Mouse (Mus musculus) liver, adult 2 months (tissue): Measurements from ENCODE around the gene B3gnt2.

Experiments
- CTCF ChIP-seq: fragments of 200-500 bp; IDR thresholded peaks from 2 replicates; pipeline ENCODE4 v1.5.1; 2011; ENCODE audit warnings: low read depth, low read length, control low read depth
- POLR2A ChIP-seq: fragments of 200-500 bp; IDR thresholded peaks from 2 replicates; pipeline ENCODE4 v1.6.1; 2011; ENCODE audit warnings: low read length, control low read depth; ENCODE audit not compliant: insufficient read depth; ENCODE audit errors: extremely low read depth

DNA sequence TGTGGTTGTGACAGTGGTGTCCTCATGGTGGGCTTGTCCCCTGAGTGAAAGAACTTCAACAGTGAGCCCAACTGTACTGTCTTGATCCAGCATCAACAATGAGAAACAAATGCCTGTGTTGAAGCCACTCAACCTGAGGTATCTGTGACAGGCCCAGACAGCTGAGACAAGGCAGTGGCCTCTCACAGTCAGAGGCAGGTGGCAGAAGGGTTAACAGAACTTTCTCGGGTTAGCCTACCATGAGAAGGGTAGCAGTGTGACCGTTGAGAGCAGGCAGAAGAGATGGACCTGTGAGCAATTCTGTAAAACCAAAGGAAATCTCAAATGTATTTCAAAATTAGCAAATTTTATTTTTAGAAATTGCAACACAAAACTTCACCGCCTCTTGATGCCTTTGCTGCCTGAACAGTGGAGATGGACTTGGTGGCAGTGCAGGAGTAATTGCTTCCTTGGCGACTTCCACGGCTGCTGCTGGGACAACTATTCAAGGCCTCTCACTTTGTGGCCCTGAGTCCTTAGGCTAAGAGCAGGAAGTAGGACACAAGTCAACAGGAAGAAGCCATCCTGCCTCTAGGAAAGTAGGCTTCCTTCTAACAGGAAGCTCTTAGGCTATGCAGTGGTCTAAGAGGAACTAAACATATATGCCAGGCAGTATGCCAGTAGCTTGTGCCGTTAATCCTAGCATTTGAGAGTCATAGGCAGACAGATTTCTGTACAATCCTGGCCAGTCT, 80.8 kb downstream of the B3gnt2 start:
- TF ChIP-seq CTCF, result no peak
- TF ChIP-seq POLR2A, result no peak
